Mouse (Mus musculus) embryonic facial prominence, embryonic 14.5 days (tissue): ENCODE measurements at regions not wholly inside any gene's neighbourhood (a gene's known extent, or its start where the extent isn't known, plus 50 kb on each side); places are given as distances from the start of the nearest gene placed in this dataset.

Experiments used
- ATAC-seq: fragments of 200-750 bp; cut with Nextera tagmentation; 2 replicates; pipeline ENCODE4 v1.8.0; 2017; ENCODE audit warnings: low read depth, moderate number of reproducible peaks, moderate TSS enrichment
- DNase-seq: peaks from one replicate; pipeline ENCODE4 v3.0.0-alpha.2; 2015; ENCODE audit warnings: low spot score
- H3K27ac ChIP-seq: fragments of 300-500 bp; sonication (generic); replicated peaks from 2 replicates; pipeline ENCODE4 v1.5.1; 2014; ENCODE audit warnings: low read depth, mild to moderate bottlenecking, low read length, moderate library complexity
- H3K27me3 ChIP-seq: fragments of 300-500 bp; sonication (generic); replicated peaks from 2 replicates; pipeline ENCODE4 v1.6.1; 2014; ENCODE audit warnings: low read length; ENCODE audit not compliant: control insufficient read depth, insufficient read depth
- H3K36me3 ChIP-seq: fragments of 300-500 bp; sonication (generic); 2 replicates; pipeline ENCODE4 v1.6.1; 2014; ENCODE audit warnings: low read length, mixed read lengths; ENCODE audit not compliant: control insufficient read depth, insufficient read depth
- H3K4me1 ChIP-seq: fragments of 300-500 bp; sonication (generic); 2 replicates; pipeline ENCODE4 v1.6.1; 2014; ENCODE audit warnings: antibody characterized with exemption, low read length; ENCODE audit not compliant: control insufficient read depth, insufficient read depth
- H3K4me2 ChIP-seq: fragments of 300-500 bp; sonication (generic); 2 replicates; pipeline ENCODE4 v1.6.1; 2014; ENCODE audit warnings: low read depth, mild to moderate bottlenecking, low read length, moderate library complexity, mixed read lengths
- H3K4me3 ChIP-seq: fragments of 300-500 bp; sonication (generic); 2 replicates; pipeline ENCODE4 v1.5.1; 2014; ENCODE audit warnings: low read depth, mild to moderate bottlenecking, low read length
- H3K9ac ChIP-seq: fragments of 300-500 bp; sonication (generic); 2 replicates; pipeline ENCODE4 v1.6.1; 2014; ENCODE audit warnings: low read depth, mild to moderate bottlenecking, low read length, moderate library complexity, mixed read lengths
- H3K9me3 ChIP-seq: fragments of 300-500 bp; sonication (generic); 2 replicates; pipeline ENCODE4 v1.6.1; 2016; ENCODE audit warnings: low read length; ENCODE audit not compliant: control insufficient read depth
- WGBS: fragments of 180-500 bp; shearing (Covaris S2); extraction: QIAGEN DNeasy Blood & Tissue Kit; methylation state at CpG from one replicate; pipeline ENCODE4 v1.1.7; 2014; 5-methylcytosine and 5-hydroxymethylcytosine counted together

- H3K9ac ChIP-seq: no peak overlapping the region
- H3K27ac ChIP-seq: no peak overlapping the region
- no peaks in the 10 kb centered on the region for H3K36me3 ChIP-seq
- peaks cover 8% of the 10 kb centered on the region for H3K4me1 ChIP-seq
- no peak overlapping the region for H3K4me2 ChIP-seq
- no peaks in the 10 kb centered on the region for H3K27me3 ChIP-seq
- DNase-seq (peak; percentile 58), ATAC-seq (peak; percentile 74; the same call in 1 of the 2 replicates)
- H3K9me3 ChIP-seq: no peaks in the 10 kb centered on the region
- 65% methylated on average over 7 of the region's 7 CpGs for WGBS
- no peak overlapping the region for H3K4me3 ChIP-seq
Measured at GRCm38 (mm10) chr6:8897334-8897733, 50.9 kb upstream of the Nxph1 start.

GRCm38 (mm10) chr6:8898268-8898667 lies 50.0 kb upstream of the Nxph1 start:
- no peak overlapping the region for H3K9ac ChIP-seq
- H3K4me1 ChIP-seq: peaks cover 8% of the 10 kb centered on the region
- H3K4me2 ChIP-seq: no peak overlapping the region
- no peak overlapping the region for H3K27ac ChIP-seq
- no peaks in the 10 kb centered on the region for H3K36me3 ChIP-seq
- no peaks in the 10 kb centered on the region for H3K27me3 ChIP-seq
- no peak overlapping the region for H3K4me3 ChIP-seq
- H3K9me3 ChIP-seq: no peaks in the 10 kb centered on the region
- 51% methylated on average over 3 of the region's 3 CpGs for WGBS
- no peak for ATAC-seq
- DNase-seq: no peak
